Comparison of ENCODE assay signal across 14 mouse cellular contexts in genomic region chr7:82112046-82112445, GRCm38 (mm10).
"Had no signal": no experiment of that assay in that cellular context is flagged by ENCODE, and none has a peak within 500 bp of the region (broad histone marks: within the 10 kb centered on the region; RNA-seq: fewer than 3 reads in every experiment).

No protein-coding gene starts in this region.

- H3K36me3 ChIP-seq: liver, embryonic 13.5 days; midbrain, embryonic 12.5 days; neural tube, embryonic 13.5 days had no signal

- H3K4me1 ChIP-seq: liver, embryonic 13.5 days; midbrain, embryonic 12.5 days; neural tube, embryonic 13.5 days had no signal

- H3K27ac ChIP-seq: liver, embryonic 13.5 days; midbrain, embryonic 12.5 days; neural tube, embryonic 13.5 days had no signal

- H3K9ac ChIP-seq: liver, embryonic 13.5 days; midbrain, embryonic 12.5 days; neural tube, embryonic 13.5 days had no signal

- H3K4me2 ChIP-seq: liver, embryonic 13.5 days; midbrain, embryonic 12.5 days; neural tube, embryonic 13.5 days had no signal

- DNase-seq: kidney, adult 9 months; kidney, postnatal 14 days; kidney, postnatal 4 days; left cerebral cortex, postnatal 4 days; liver, embryonic 13.5 days; lung, adult 2 months; lung, postnatal 14 days; lung, postnatal 4 days; thymus, adult 18-20 months; thymus, postnatal 36 days had no signal

- ATAC-seq: midbrain, embryonic 16.5 days had no signal

- H3K4me3 ChIP-seq: liver, embryonic 13.5 days; midbrain, embryonic 12.5 days; myocyte; neural tube, embryonic 13.5 days had no signal

- H3K9me3 ChIP-seq: liver, embryonic 13.5 days; midbrain, embryonic 12.5 days; neural tube, embryonic 13.5 days had no signal

- H3K27me3 ChIP-seq: liver, embryonic 13.5 days; midbrain, embryonic 12.5 days; neural tube, embryonic 13.5 days had no signal
